Mouse (Mus musculus) liver, adult 2 months (tissue): ENCODE measurements around the gene Atxn7l3. TPM values are rescaled to one million over a fixed set of nuclear protein-coding genes. Genes with fewer than 3 reads are reported as not detected.

ENCODE experiments used
- DNase-seq: peaks from one replicate; pipeline ENCODE4 v3.0.0-alpha.2; 2011; ENCODE audit warnings: low read depth, low spot score; ENCODE audit errors: extremely low read depth
- H3K27ac ChIP-seq: fragments of 200-500 bp; replicated peaks from 2 replicates; pipeline ENCODE4 v1.5.1; 2012; ENCODE audit warnings: low read depth, mild to moderate bottlenecking, control low read depth, inconsistent platforms, low read length; ENCODE audit not compliant: insufficient read depth
- H3K27me3 ChIP-seq: fragments of 200-500 bp; 2 replicates; pipeline ENCODE4 v1.6.1; 2012; ENCODE audit warnings: mild to moderate bottlenecking, moderate library complexity, low read length, inconsistent platforms; ENCODE audit not compliant: control insufficient read depth, insufficient read depth
- H3K36me3 ChIP-seq: fragments of 200-500 bp; 2 replicates; pipeline ENCODE4 v1.6.1; 2012; ENCODE audit warnings: low read length, inconsistent platforms; ENCODE audit not compliant: control insufficient read depth, insufficient read depth
- H3K4me1 ChIP-seq: fragments of 200-500 bp; 2 replicates; pipeline ENCODE4 v1.6.1; 2011; ENCODE audit warnings: low read length; ENCODE audit not compliant: control insufficient read depth, insufficient read depth
- H3K4me3 ChIP-seq: fragments of 200-500 bp; 2 replicates; pipeline ENCODE4 v1.5.1; 2011; ENCODE audit warnings: low read depth, mild to moderate bottlenecking, control low read depth, low read length, moderate library complexity; ENCODE audit not compliant: insufficient read depth
- H3K79me2 ChIP-seq: fragments of 200-500 bp; 2 replicates; pipeline ENCODE4 v1.6.1; 2012; ENCODE audit warnings: inconsistent platforms, mild to moderate bottlenecking, low read length, moderate library complexity; ENCODE audit not compliant: control insufficient read depth, insufficient read depth
- H3K9ac ChIP-seq: fragments of 200-500 bp; 2 replicates; pipeline ENCODE4 v1.6.1; 2012; ENCODE audit warnings: low read depth, mild to moderate bottlenecking, control low read depth, inconsistent platforms, low read length
- CTCF ChIP-seq: fragments of 200-500 bp; IDR thresholded peaks from 2 replicates; pipeline ENCODE4 v1.5.1; 2011; ENCODE audit warnings: low read depth, low read length, control low read depth
- POLR2A ChIP-seq: fragments of 200-500 bp; IDR thresholded peaks from 2 replicates; pipeline ENCODE4 v1.6.1; 2011; ENCODE audit warnings: low read length, control low read depth; ENCODE audit not compliant: insufficient read depth; ENCODE audit errors: extremely low read depth
- WGBS: fragments of 180-500 bp; shearing (Covaris S2); methylation state at CpG from one replicate; pipeline ENCODE4 v1.1.7; 2018; 5-methylcytosine and 5-hydroxymethylcytosine counted together
- polyA plus RNA-seq: library from polyadenylated mRNA; depleted of rRNA; stranded (reverse); fragments of >200 nt; gene quantifications from 2 replicates; pipeline ENCODE4 v1.2.3, GENCODE M21; 2012; rRNA removed
- total RNA-seq: library from RNA; depleted of rRNA; stranded (reverse); fragments of >200 nt; gene quantifications from 2 replicates; pipeline ENCODE4 v1.2.3, GENCODE M21; 2014; rRNA removed

Atxn7l3 gene
- total and polyA plus RNA-seq, 2 experiments = 7.1 to 20.6 TPM

- Histone ChIP-seq H3K27ac (peak overlapping the region; percentile 67), H3K4me1 (0 out of 2 replicates have a peak, but pooled peaks cover 4% of the 10 kb centered on the region), H3K79me2 (no peaks in the 10 kb centered on the region), H3K4me3 (no peak overlapping the region), H3K36me3 (no peaks in the 10 kb centered on the region), H3K9ac (no peak overlapping the region), H3K27me3 (no peaks in the 10 kb centered on the region)
- WGBS = 24% methylated on average over 6 of the region's 6 CpGs
- DNase-seq = peak; percentile 86
- TF ChIP-seq POLR2A = no peak
- no peak for TF ChIP-seq CTCF
Observed at GRCm38 (mm10) chr11:102240636-102241035, 55.8 kb downstream of the Atxn7l3 start.

Other genes starting within 250 kb of the Atxn7l3 start
- under 0.01 and 0.20 TPM in 2 replicates for gene Mpp2, start 208.1 kb downstream of the Atxn7l3 start, total RNA-seq
- 0.20 and 0.22 TPM in 2 replicates for gene Mpp2, start 208.1 kb downstream of the Atxn7l3 start, polyA plus RNA-seq
- not detected in 2 replicates for gene Ppy, start 195.3 kb downstream of the Atxn7l3 start, total RNA-seq
- not detected in 2 replicates for gene Ppy, start 195.3 kb downstream of the Atxn7l3 start, polyA plus RNA-seq
- not detected in 2 replicates for gene Pyy, start 188.8 kb downstream of the Atxn7l3 start, total RNA-seq
- 0.35 TPM in 1 of 2 replicates, not detected in the other for gene Pyy, start 188.8 kb downstream of the Atxn7l3 start, polyA plus RNA-seq
- 58.6 and 81.5 TPM in 2 replicates for gene Nags, start 151.1 kb downstream of the Atxn7l3 start, total RNA-seq
- gene Nags, start 151.1 kb downstream of the Atxn7l3 start, polyA plus RNA-seq = 135 and 155 TPM in 2 replicates
- 4.2 and 7.7 TPM in 2 replicates for gene Tmem101, start 140.2 kb downstream of the Atxn7l3 start, total RNA-seq
- gene Tmem101, start 140.2 kb downstream of the Atxn7l3 start, polyA plus RNA-seq = 9.2 and 13.5 TPM in 2 replicates
- gene Lsm12, start 111.3 kb downstream of the Atxn7l3 start, total RNA-seq = 11.4 and 14.1 TPM in 2 replicates
- 24.3 and 24.5 TPM in 2 replicates for gene Lsm12, start 111.3 kb downstream of the Atxn7l3 start, polyA plus RNA-seq
- 2.8 and 3.6 TPM in 2 replicates for gene G6pc3, start 107.0 kb downstream of the Atxn7l3 start, total RNA-seq
- gene G6pc3, start 107.0 kb downstream of the Atxn7l3 start, polyA plus RNA-seq = 17.1 and 25.9 TPM in 2 replicates
- 15.9 and 25.0 TPM in 2 replicates for gene Hdac5, start 66.5 kb downstream of the Atxn7l3 start, total RNA-seq
- gene Hdac5, start 66.5 kb downstream of the Atxn7l3 start, polyA plus RNA-seq = 38.2 and 60.5 TPM in 2 replicates
- gene BC030867, start 47.7 kb downstream of the Atxn7l3 start, total RNA-seq = 0.27 TPM in 1 of 2 replicates, not detected in the other
- gene BC030867, start 47.7 kb downstream of the Atxn7l3 start, polyA plus RNA-seq = 0.20 and 0.38 TPM in 2 replicates
- gene Asb16, start 27.9 kb downstream of the Atxn7l3 start, total RNA-seq = 0.09 TPM in 1 of 2 replicates, not detected in the other
- 0.16 and 0.20 TPM in 2 replicates for gene Asb16, start 27.9 kb downstream of the Atxn7l3 start, polyA plus RNA-seq
- gene Tmub2, start 11.7 kb downstream of the Atxn7l3 start, total RNA-seq = 18.1 and 19.0 TPM in 2 replicates
- gene Tmub2, start 11.7 kb downstream of the Atxn7l3 start, polyA plus RNA-seq = 33.5 and 34.2 TPM in 2 replicates
- gene Ubtf, start 23.1 kb upstream of the Atxn7l3 start, total RNA-seq = 19.4 and 19.5 TPM in 2 replicates
- 12.7 and 12.8 TPM in 2 replicates for gene Ubtf, start 23.1 kb upstream of the Atxn7l3 start, polyA plus RNA-seq
- 0.07 and 0.65 TPM in 2 replicates for gene Slc4a1, start 69.6 kb upstream of the Atxn7l3 start, total RNA-seq
- 0.07 and 0.10 TPM in 2 replicates for gene Slc4a1, start 69.6 kb upstream of the Atxn7l3 start, polyA plus RNA-seq
- gene Rundc3a, start 96.8 kb upstream of the Atxn7l3 start, total RNA-seq = 1.0 and 2.5 TPM in 2 replicates
- gene Rundc3a, start 96.8 kb upstream of the Atxn7l3 start, polyA plus RNA-seq = 1.2 and 2.1 TPM in 2 replicates
- 181 and 243 TPM in 2 replicates for gene Slc25a39, start 111.3 kb upstream of the Atxn7l3 start, total RNA-seq
- gene Slc25a39, start 111.3 kb upstream of the Atxn7l3 start, polyA plus RNA-seq = 1,099 and 1,182 TPM in 2 replicates
- 53.7 and 88.7 TPM in 2 replicates for gene Grn, start 133.7 kb upstream of the Atxn7l3 start, total RNA-seq
- 155 and 176 TPM in 2 replicates for gene Grn, start 133.7 kb upstream of the Atxn7l3 start, polyA plus RNA-seq
- 0.81 and 1.0 TPM in 2 replicates for gene Fam171a2, start 151.1 kb upstream of the Atxn7l3 start, total RNA-seq
- gene Fam171a2, start 151.1 kb upstream of the Atxn7l3 start, polyA plus RNA-seq = 1.4 and 1.8 TPM in 2 replicates
- 1.6 and 2.5 TPM in 2 replicates for gene Itga2b, start 173.5 kb upstream of the Atxn7l3 start, total RNA-seq
- 4.3 and 7.1 TPM in 2 replicates for gene Itga2b, start 173.5 kb upstream of the Atxn7l3 start, polyA plus RNA-seq